Mouse (Mus musculus) gastrocnemius, postnatal 36 days (tissue): ENCODE data around the gene Gulp1. TPM values are rescaled to one million over a fixed set of nuclear protein-coding genes. Genes with fewer than 3 reads are reported as not detected.

Experiments
- DNase-seq, 2 experiments: peaks; one replicate each; pipeline ENCODE4 v3.0.0; 2022
- intact Hi-C: fragments of 180-260 bp; cut with DNase I; formaldehyde crosslinking; loops from one replicate; pipeline ENCODE4 v1.15.1; 2025
- total RNA-seq, 2 experiments: library from RNA; stranded (reverse); gene quantifications; 2 replicates each; pipeline ENCODE4 v1.2.3; 2021

The Gulp1 gene
- total RNA-seq, 2 experiments from 2014 or later = 2.9 to 3.1 TPM

GRCm38 (mm10) chr1:44683723-44684122, 132.4 kb downstream of the Gulp1 start:
- intact Hi-C loops = no loop called here
- DNase-seq = no peak

GRCm38 (mm10) chr1:44720785-44721410, 169.6 kb downstream of the Gulp1 start:
- intact Hi-C loops = no loop called here

DNA sequence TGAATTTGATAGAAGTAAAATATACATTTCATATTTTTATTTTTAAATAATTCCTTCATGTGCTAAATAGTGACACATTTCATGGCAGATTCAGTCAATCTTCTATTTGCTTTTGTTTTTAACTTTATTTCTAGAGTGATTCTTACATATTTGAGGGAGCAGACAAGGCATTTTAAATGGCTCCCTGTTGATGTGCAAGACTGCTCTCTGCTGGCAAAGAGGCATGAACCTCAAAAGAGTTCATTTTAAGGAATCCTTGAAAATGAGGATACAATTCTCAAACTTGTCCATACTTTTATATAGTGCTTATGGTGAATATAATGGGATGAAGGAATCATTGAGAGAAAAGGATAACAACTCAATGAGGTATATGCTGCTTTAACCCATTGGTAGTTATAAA, 189.9 kb downstream of the Gulp1 start:
- intact Hi-C loops = loop anchor here (5.0 kb wide), 2 partner anchors 189 to 1026 kb away; partner anchors contain the start of gene Gulp1
- DNase-seq = no peak

More at GRCm38 (mm10) chr1:44720785-44721410, 169.6 kb downstream of the Gulp1 start:
- DNase-seq = no peak

DNA sequence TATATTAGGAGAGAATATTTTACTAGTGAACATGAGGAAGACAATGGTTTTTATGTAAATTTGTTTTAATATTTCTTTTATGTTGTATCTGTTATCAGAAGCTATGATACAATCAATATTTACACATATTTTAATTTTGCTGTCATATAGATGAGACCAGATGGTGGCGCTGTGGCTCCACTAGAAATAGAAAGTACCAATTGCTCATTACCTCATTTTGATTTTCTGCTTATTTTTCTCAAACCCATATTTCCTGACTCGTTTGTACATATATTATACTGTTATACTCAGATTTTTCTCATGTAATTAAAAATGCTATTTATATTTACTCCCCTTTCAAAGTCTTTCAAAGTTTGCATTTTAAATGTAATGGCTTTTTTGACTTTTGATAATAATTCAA, 194.4 kb downstream of the Gulp1 start:
- DNase-seq = peak in 1 of 2 experiments; percentile 17
- intact Hi-C loops = loop anchor here (2.0 to 5.0 kb wide), 3 partner anchors 517 to 882 kb away; partner anchors contain the start of gene Col3a1

DNA sequence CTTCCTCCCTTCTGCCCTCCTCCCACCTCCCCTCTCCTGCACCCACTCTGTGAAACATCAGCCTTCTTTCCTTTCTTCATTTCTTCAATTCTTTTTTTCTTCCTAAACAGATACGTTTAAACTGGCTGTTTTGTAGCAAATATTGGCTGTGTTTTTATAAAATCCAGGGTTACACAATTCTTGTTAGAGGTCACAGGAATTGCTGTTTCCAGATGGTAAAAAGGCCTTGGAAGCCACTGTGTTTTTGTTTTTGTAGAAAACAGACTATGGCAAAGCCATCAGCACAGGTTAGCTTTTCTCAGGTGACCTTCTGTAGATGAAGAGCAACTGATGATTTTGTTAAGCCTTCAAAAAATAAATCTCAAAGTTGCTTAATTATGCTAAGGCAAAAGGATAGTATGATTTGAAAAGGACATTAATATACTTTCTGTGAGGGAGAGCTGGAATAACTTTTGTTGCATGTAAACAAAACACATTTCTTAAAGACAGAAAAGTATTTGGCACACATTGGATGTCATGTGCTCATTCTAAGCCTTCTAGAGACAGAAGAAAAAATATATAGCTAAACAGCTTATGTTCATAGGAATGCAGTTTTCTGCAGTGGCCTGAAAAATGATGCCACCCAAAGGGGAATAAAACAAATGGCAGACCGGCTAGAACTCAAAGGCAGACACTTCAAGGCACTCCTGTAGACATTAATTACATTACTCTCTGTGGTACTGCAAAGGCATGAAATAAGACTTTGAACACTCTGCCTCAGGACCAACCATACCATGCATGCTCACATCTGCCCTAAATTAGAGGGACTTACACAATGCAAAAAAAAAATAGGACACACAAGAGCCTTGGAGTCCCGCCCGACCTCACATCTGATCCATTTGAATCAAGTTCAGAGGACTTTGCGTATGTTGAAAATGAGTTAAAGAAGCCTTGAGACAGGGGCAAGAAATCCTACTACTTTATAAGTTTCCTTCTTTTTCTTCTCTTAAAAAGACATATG, 199.7 kb downstream of the Gulp1 start:
- intact Hi-C loops = no loop called here
- DNase-seq = no peak

GRCm38 (mm10) chr1:44778251-44778650, 226.9 kb downstream of the Gulp1 start:
- DNase-seq = no peak

GRCm38 (mm10) chr1:44803594-44804372, 252.5 kb downstream of the Gulp1 start:
- intact Hi-C loops = no loop called here
- DNase-seq = peak in 1 of 2 experiments; percentile 45

More at GRCm38 (mm10) chr1:44778251-44778650, 226.9 kb downstream of the Gulp1 start:
- intact Hi-C loops = no loop called here

DNA sequence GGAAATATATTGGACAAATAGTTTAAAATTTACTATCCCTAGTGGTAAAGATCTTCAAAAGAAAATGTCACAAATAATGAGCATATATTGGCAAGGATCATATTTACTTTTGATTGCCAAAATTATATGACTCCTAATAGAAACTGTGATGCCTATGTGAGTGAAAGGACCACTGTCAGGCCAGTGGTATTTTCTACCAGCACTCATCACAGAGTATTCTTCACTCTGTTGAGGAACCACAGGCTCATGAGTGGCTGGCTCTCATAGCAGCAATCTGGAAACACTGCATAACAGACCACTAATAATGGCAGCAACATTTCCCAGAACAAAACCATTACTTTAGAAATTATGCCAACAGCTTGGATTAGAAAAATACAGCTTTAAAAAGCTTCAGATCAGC, 255.1 kb downstream of the Gulp1 start:
- no peak for DNase-seq
- intact Hi-C loops = no loop called here

GRCm38 (mm10) chr1:44810336-44810735, 259.0 kb downstream of the Gulp1 start:
- intact Hi-C loops = no loop called here
- no peak for DNase-seq

GRCm38 (mm10) chr1:44833934-44834333, 282.6 kb downstream of the Gulp1 start:
- DNase-seq = no peak
- intact Hi-C loops = no loop called here
